Mouse (Mus musculus) limb, embryonic 10.5 days (tissue): ENCODE measurements around the gene Ahnak2. TPM values are rescaled to one million over a fixed set of nuclear protein-coding genes. Genes with fewer than 3 reads are reported as not detected.

Source experiments
- DNase-seq: peaks from one replicate; pipeline ENCODE4 v3.0.0-alpha.2; 2017; ENCODE audit warnings: low spot score
- H3K27ac ChIP-seq: fragments of 300-500 bp; sonication (generic); 2 replicates; pipeline ENCODE4 v1.5.1; 2016; ENCODE audit warnings: mild to moderate bottlenecking
- H3K27me3 ChIP-seq: fragments of 300-500 bp; sonication (generic); 2 replicates; pipeline ENCODE4 v1.6.1; 2016; ENCODE audit warnings: low read depth, mild to moderate bottlenecking; ENCODE audit not compliant: poor library complexity, severe bottlenecking
- H3K36me3 ChIP-seq: fragments of 300-500 bp; sonication (generic); 2 replicates; pipeline ENCODE4 v1.6.1; 2016; ENCODE audit warnings: mild to moderate bottlenecking, moderate library complexity
- H3K4me1 ChIP-seq: fragments of 300-500 bp; sonication (generic); 2 replicates; pipeline ENCODE4 v1.6.1; 2016
- H3K4me3 ChIP-seq: fragments of 300-500 bp; sonication (generic); 2 replicates; pipeline ENCODE4 v1.5.1; 2016; ENCODE audit warnings: mild to moderate bottlenecking, moderate library complexity
- H3K9me3 ChIP-seq: fragments of 300-500 bp; sonication (generic); replicated peaks from 2 replicates; pipeline ENCODE4 v1.6.1; 2016; ENCODE audit warnings: mild to moderate bottlenecking
- WGBS: fragments of 180-500 bp; shearing (Covaris S2); methylation state at CpG from one replicate; pipeline ENCODE4 v1.1.7; 2016; 5-methylcytosine and 5-hydroxymethylcytosine counted together
- polyA plus RNA-seq: library from polyadenylated mRNA; unstranded; fragments of >200 nt; fragmentation: Nextera tagmentation; extraction: Ambion mirVana; gene quantifications from 2 replicates; pipeline ENCODE4 v1.2.1, GENCODE M21; 2016

The Ahnak2 gene
- polyA plus RNA-seq, 1 experiment from 2014 or later = 0.18 TPM

GRCm38 (mm10) chr12:112772306-112772705, 30.2 kb downstream of the Ahnak2 start:
- WGBS = 92% methylated on average over 14 of the region's 14 CpGs
- Histone ChIP-seq H3K27me3 (no peaks in the 10 kb centered on the region), H3K4me1 (0 out of 2 replicates have a peak, but pooled peaks cover 3% of the 10 kb centered on the region), H3K9me3 (no peaks in the 10 kb centered on the region), H3K36me3 (no peaks in the 10 kb centered on the region), H3K4me3 (no peak overlapping the region), H3K27ac (no peak overlapping the region)
- DNase-seq = no peak

DNA sequence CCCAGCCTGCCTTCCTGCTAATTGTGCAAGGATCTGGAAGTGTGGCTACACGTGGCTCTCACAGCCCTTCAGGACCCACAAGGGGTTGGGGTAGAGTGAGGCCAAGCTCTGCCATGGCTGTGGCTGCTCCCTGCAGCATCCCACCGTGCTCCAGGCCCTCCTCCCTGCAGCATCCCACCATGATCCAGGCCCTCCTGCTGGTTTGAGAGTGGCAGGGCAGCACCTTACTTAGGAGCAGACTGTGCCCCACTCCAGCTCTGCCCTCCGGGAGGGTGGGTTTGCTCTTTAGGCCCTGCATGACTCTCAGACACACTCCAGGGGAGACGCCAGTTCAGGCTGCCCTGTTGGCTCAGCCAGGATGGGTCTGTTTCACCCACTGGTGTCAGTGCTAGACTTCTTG, 32.1 kb downstream of the Ahnak2 start:
- Histone ChIP-seq H3K4me3 (no peak overlapping the region), H3K36me3 (no peaks in the 10 kb centered on the region), H3K9me3 (no peaks in the 10 kb centered on the region), H3K27ac (no peak overlapping the region), H3K27me3 (no peaks in the 10 kb centered on the region), H3K4me1 (0 out of 2 replicates have a peak, but pooled peaks cover 3% of the 10 kb centered on the region)
- DNase-seq = no peak
- 82% methylated on average over 4 of the region's 4 CpGs for WGBS

DNA sequence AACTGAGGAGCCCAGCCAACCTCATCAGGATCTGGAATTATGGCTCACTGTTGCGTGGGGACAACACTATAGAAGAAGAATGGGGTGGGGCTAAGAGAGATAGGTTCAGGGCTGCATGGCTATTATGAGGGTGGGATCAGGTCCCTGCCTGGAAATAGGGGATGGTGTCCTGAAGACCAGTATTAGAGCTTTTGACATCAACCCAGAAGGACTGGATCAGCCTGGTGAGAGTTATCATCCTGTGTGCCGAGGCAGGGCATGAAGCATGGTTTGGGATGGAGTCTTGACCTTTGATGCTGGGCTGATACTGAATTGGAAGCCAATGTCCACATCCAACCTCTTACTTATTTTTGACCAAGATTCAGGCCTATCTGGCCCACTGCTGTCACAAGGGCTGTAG, 32.7 kb downstream of the Ahnak2 start:
- H3K36me3 ChIP-seq = no peaks in the 10 kb centered on the region
- H3K4me1 ChIP-seq = 0 out of 2 replicates have a peak, but pooled peaks cover 3% of the 10 kb centered on the region
- no peaks in the 10 kb centered on the region for H3K9me3 ChIP-seq
- WGBS = 96% methylated on average over 2 of the region's 2 CpGs
- no peaks in the 10 kb centered on the region for H3K27me3 ChIP-seq
- no peak overlapping the region for H3K27ac ChIP-seq
- DNase-seq = no peak
- H3K4me3 ChIP-seq = no peak overlapping the region

- 0 out of 2 replicates have a peak, but pooled peaks cover 3% of the 10 kb centered on the region for H3K4me1 ChIP-seq
- DNase-seq = no peak
- no peak overlapping the region for H3K27ac ChIP-seq
- no peaks in the 10 kb centered on the region for H3K9me3 ChIP-seq
- H3K36me3 ChIP-seq = no peaks in the 10 kb centered on the region
- no peak overlapping the region for H3K4me3 ChIP-seq
- no peaks in the 10 kb centered on the region for H3K27me3 ChIP-seq
- WGBS = 90% methylated on average over 6 of the region's 6 CpGs
Observed at GRCm38 (mm10) chr12:112769031-112769430, 33.4 kb downstream of the Ahnak2 start.

DNA sequence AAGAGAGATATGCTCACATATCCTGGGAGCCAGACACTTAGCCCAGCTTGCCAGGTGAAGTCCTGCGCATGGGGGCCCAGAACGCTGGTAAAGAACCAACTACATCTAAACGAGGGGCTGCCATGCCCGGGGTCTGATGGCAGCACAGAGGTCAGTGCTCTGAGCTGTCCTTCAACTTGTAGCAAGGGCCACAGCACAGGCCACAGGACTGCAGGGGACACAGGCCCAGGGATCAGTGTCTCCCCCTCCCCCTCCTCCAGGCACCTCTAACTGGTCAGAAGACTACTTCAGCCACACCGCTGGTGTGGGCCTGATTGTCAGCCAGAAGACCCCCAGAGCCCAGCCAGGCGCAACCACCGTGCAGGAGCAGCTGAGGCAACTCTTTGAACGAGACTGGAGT, 34.3 kb downstream of the Ahnak2 start:
- DNase-seq = no peak
- H3K36me3 ChIP-seq = no peaks in the 10 kb centered on the region
- H3K4me3 ChIP-seq = no peak overlapping the region
- no peaks in the 10 kb centered on the region for H3K27me3 ChIP-seq
- H3K27ac ChIP-seq = no peak overlapping the region
- no peaks in the 10 kb centered on the region for H3K9me3 ChIP-seq
- H3K4me1 ChIP-seq = 0 out of 2 replicates have a peak, but pooled peaks cover 3% of the 10 kb centered on the region
- 84% methylated on average over 8 of the region's 8 CpGs for WGBS

GRCm38 (mm10) chr12:112767036-112767890, 35.2 kb downstream of the Ahnak2 start:
- H3K36me3 ChIP-seq = no peaks in the 10 kb centered on the region
- 0 out of 2 replicates have a peak, but pooled peaks cover 3% of the 10 kb centered on the region for H3K4me1 ChIP-seq
- no peaks in the 10 kb centered on the region for H3K27me3 ChIP-seq
- DNase-seq = no peak
- no peak overlapping the region for H3K4me3 ChIP-seq
- no peak overlapping the region for H3K27ac ChIP-seq
- no peaks in the 10 kb centered on the region for H3K9me3 ChIP-seq
- WGBS = 95% methylated on average over 16 of the region's 16 CpGs

DNA sequence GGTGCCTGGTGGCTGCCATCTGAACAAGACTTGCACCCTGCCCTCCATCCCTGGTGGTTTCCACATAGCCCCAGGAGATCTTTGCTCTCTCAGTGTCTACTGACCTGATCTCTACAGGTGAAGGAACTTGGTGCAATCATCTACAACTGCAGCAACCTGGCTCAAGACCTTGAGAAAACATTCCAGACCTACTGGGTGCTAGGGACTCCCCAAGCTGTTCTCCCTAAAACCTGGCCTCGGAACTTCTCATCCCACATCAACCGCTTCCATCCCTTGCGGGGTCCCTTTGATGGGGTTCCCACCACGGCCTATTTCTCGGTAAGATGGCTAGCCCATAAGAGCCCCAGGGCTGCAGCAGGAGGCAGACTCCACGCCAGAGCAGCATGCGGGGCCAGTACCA, 35.9 kb downstream of the Ahnak2 start:
- WGBS = 92% methylated on average over 7 of the region's 7 CpGs

DNA sequence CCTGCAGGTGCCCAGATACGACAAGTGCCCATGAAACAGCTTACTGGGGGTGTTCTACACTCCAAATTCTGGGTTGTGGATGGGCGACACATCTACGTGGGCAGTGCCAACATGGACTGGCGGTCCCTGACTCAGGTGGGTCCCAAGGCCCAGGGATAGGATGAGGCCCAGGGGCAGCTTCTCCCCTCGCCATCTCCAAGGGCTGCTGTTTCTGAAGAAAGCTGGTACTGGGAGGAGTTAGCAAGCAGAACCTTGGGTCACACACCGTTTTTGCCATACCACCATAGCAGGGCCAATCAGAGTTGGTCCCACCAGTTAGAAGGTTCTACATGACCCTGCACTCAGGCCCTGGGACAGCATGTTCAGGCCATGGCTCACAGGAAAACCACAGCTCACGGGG, 37.5 kb downstream of the Ahnak2 start:
- Histone ChIP-seq H3K4me1 (peaks cover 5% of the 10 kb centered on the region; the same call in 1 of the 2 replicates), H3K36me3 (no peaks in the 10 kb centered on the region), H3K27ac (no peak overlapping the region), H3K4me3 (no peak overlapping the region), H3K27me3 (no peaks in the 10 kb centered on the region), H3K9me3 (no peaks in the 10 kb centered on the region)
- DNase-seq = no peak
- 91% methylated on average over 7 of the region's 7 CpGs for WGBS

More for the DNA sequence above, 35.9 kb downstream of the Ahnak2 start:
- Histone ChIP-seq H3K27ac (no peak overlapping the region), H3K4me1 (0 out of 2 replicates have a peak, but pooled peaks cover 3% of the 10 kb centered on the region), H3K36me3 (no peaks in the 10 kb centered on the region), H3K27me3 (no peaks in the 10 kb centered on the region), H3K9me3 (no peaks in the 10 kb centered on the region), H3K4me3 (no peak overlapping the region)
- DNase-seq = no peak

DNA sequence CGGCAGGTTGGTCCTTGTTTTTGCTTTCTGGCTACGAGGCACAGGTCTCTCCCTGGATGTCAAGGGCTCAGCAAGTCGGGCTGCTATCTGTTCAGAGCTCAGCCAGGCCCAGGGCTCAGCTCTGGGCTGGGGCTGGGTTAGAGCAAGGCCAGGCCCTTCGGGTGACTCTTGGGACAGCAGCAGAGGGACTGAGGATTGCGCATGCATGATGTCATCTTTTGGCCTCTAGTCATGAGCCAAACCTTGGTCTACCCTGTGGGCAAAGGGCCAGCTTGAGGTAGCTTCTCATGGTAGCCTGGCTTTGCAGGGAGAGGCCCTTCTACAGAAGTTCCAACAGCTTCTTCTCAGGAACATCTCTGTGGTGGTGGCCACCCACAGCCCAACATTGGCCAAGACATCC, 38.3 kb downstream of the Ahnak2 start:
- Histone ChIP-seq H3K4me1 (peaks cover 5% of the 10 kb centered on the region; the same call in 1 of the 2 replicates), H3K36me3 (no peaks in the 10 kb centered on the region), H3K9me3 (no peaks in the 10 kb centered on the region), H3K27me3 (no peaks in the 10 kb centered on the region), H3K27ac (no peak overlapping the region), H3K4me3 (no peak overlapping the region)
- DNase-seq = no peak
- WGBS = 89% methylated on average over 5 of the region's 5 CpGs

GRCm38 (mm10) chr12:112763176-112763575, 39.3 kb downstream of the Ahnak2 start:
- H3K27me3 ChIP-seq = no peaks in the 10 kb centered on the region
- peaks cover 5% of the 10 kb centered on the region; the same call in 1 of the 2 replicates for H3K4me1 ChIP-seq
- no peak overlapping the region for H3K27ac ChIP-seq
- no peak for DNase-seq
- no peak overlapping the region for H3K4me3 ChIP-seq
- WGBS = 84% methylated on average over 4 of the region's 4 CpGs
- no peaks in the 10 kb centered on the region for H3K9me3 ChIP-seq
- H3K36me3 ChIP-seq = no peaks in the 10 kb centered on the region

- no peaks in the 10 kb centered on the region for H3K36me3 ChIP-seq
- WGBS = 90% methylated on average over 3 of the region's 3 CpGs
- no peak for DNase-seq
Observed at GRCm38 (mm10) chr12:112762018-112762417, 40.4 kb downstream of the Ahnak2 start.

GRCm38 (mm10) chr12:112761411-112761810, 41.0 kb downstream of the Ahnak2 start:
- 88% methylated on average over 4 of the region's 4 CpGs for WGBS
- Histone ChIP-seq H3K4me1 (peaks cover 5% of the 10 kb centered on the region; the same call in 1 of the 2 replicates), H3K36me3 (no peaks in the 10 kb centered on the region), H3K27ac (no peak overlapping the region), H3K27me3 (no peaks in the 10 kb centered on the region), H3K9me3 (no peaks in the 10 kb centered on the region), H3K4me3 (no peak overlapping the region)
- DNase-seq = no peak

More at GRCm38 (mm10) chr12:112762018-112762417, 40.4 kb downstream of the Ahnak2 start:
- Histone ChIP-seq H3K27me3 (no peaks in the 10 kb centered on the region), H3K4me3 (no peak overlapping the region), H3K4me1 (peaks cover 5% of the 10 kb centered on the region; the same call in 1 of the 2 replicates), H3K9me3 (no peaks in the 10 kb centered on the region), H3K27ac (peak overlapping the region; percentile 50; the same call in 1 of the 2 replicates)
